Mouse (Mus musculus) liver, postnatal 0 days (tissue): Measurements from ENCODE around the gene Kap. TPM values are rescaled to one million over a fixed set of nuclear protein-coding genes. Genes with fewer than 3 reads are reported as not detected.

Source experiments
- ATAC-seq: fragments of 200-750 bp; cut with Nextera tagmentation; 2 replicates; pipeline ENCODE4 v1.8.0; 2017; ENCODE audit warnings: mild to moderate bottlenecking, moderate library complexity
- DNase-seq: peaks from one replicate; pipeline ENCODE4 v3.0.0-alpha.2; 2016
- H3K27ac ChIP-seq: fragments of 300-500 bp; sonication (generic); 2 replicates; pipeline ENCODE4 v1.5.1; 2014; ENCODE audit warnings: antibody characterized with exemption, moderate library complexity, mild to moderate bottlenecking, low read depth
- H3K27me3 ChIP-seq: fragments of 300-500 bp; sonication (generic); 2 replicates; pipeline ENCODE4 v1.6.1; 2014; ENCODE audit warnings: low read length, control low read depth, mixed read lengths; ENCODE audit not compliant: insufficient read depth
- H3K36me3 ChIP-seq: fragments of 300-500 bp; sonication (generic); replicated peaks from 2 replicates; pipeline ENCODE4 v1.6.1; 2014; ENCODE audit warnings: mild to moderate bottlenecking, control low read depth, low read length, moderate library complexity, mixed read lengths; ENCODE audit not compliant: insufficient read depth
- H3K4me1 ChIP-seq: fragments of 300-500 bp; sonication (generic); 2 replicates; pipeline ENCODE4 v1.6.1; 2014; ENCODE audit warnings: antibody characterized with exemption, mild to moderate bottlenecking, control low read depth; ENCODE audit not compliant: insufficient read depth
- H3K4me2 ChIP-seq: fragments of 300-500 bp; sonication (generic); 2 replicates; pipeline ENCODE4 v1.6.1; 2014; ENCODE audit warnings: low read depth, mild to moderate bottlenecking, low read length, moderate library complexity, mixed read lengths
- H3K4me3 ChIP-seq: fragments of 300-500 bp; sonication (generic); 2 replicates; pipeline ENCODE4 v1.5.1; 2014; ENCODE audit warnings: low read depth, low read length
- H3K9ac ChIP-seq: fragments of 300-500 bp; sonication (generic); replicated peaks from 2 replicates; pipeline ENCODE4 v1.6.1; 2014; ENCODE audit warnings: mild to moderate bottlenecking, moderate library complexity
- H3K9me3 ChIP-seq: fragments of 300-500 bp; sonication (generic); 2 replicates; pipeline ENCODE4 v1.6.1; 2016; ENCODE audit warnings: mild to moderate bottlenecking, control low read depth, low read length, mixed read lengths
- CTCF ChIP-seq: sonication (generic); IDR thresholded peaks from 2 replicates; pipeline ENCODE4 v1.5.1; 2016; ENCODE audit warnings: antibody characterized with exemption, low read depth
- EP300 ChIP-seq: IDR thresholded peaks from 2 replicates; pipeline ENCODE4 v1.6.1; 2016; ENCODE audit warnings: antibody characterized with exemption, low read depth, mild to moderate bottlenecking
- WGBS: fragments of 180-500 bp; shearing (Covaris S2); extraction: QIAGEN DNeasy Blood & Tissue Kit; methylation state at CpG from one replicate; pipeline ENCODE4 v1.1.7; 2014; ENCODE audit not compliant: insufficient replicate concordance; 5-methylcytosine and 5-hydroxymethylcytosine counted together
- polyA plus RNA-seq: library from polyadenylated mRNA; unstranded; fragments of >200 nt; fragmentation: Nextera tagmentation; extraction: Ambion mirVana; gene quantifications from 2 replicates; pipeline ENCODE4 v1.2.1, GENCODE M21; 2015

The Kap gene
- not detected in 2 replicates for polyA plus RNA-seq

- Histone ChIP-seq H3K36me3 (no peaks in the 10 kb centered on the region), H3K9ac (no peak within 1 kb of the TSS), H3K27me3 (no peaks in the 10 kb centered on the region), H3K4me3 (no peak within 1 kb of the TSS), H3K4me1 (no peaks in the 10 kb centered on the region), H3K4me2 (no peak within 1 kb of the TSS), H3K27ac (no peak within 1 kb of the TSS), H3K9me3 (no peaks in the 10 kb centered on the region)
- no peak for DNase-seq
- 64% methylated on average over 1 of the region's 1 CpGs for WGBS
- TF ChIP-seq CTCF = no peak
- no peak for TF ChIP-seq EP300
- ATAC-seq = no peak
Measured at GRCm38 (mm10) chr6:133853526-133853925, at the start of gene Kap. Gene Kap, minus strand, starts transcription at chr6:133853762.

GRCm38 (mm10) chr6:133885871-133886415, 32.4 kb upstream of the Kap start:
- H3K4me2 ChIP-seq = no peak overlapping the region
- no peak for TF ChIP-seq EP300
- TF ChIP-seq CTCF = no peak
- no peak overlapping the region for H3K4me3 ChIP-seq
- H3K27ac ChIP-seq = no peak overlapping the region
- no peak for DNase-seq
- H3K9me3 ChIP-seq = no peaks in the 10 kb centered on the region
- H3K36me3 ChIP-seq = no peaks in the 10 kb centered on the region
- no peaks in the 10 kb centered on the region for H3K27me3 ChIP-seq
- ATAC-seq = no peak
- 76% methylated on average over 5 of the region's 5 CpGs for WGBS
- H3K9ac ChIP-seq = no peak overlapping the region
- H3K4me1 ChIP-seq = no peaks in the 10 kb centered on the region

- TF ChIP-seq CTCF = no peak
- no peak for TF ChIP-seq EP300
- ATAC-seq (no peak), DNase-seq (no peak)
- no peak overlapping the region for H3K4me2 ChIP-seq
- H3K9me3 ChIP-seq = no peaks in the 10 kb centered on the region
- 74% methylated on average over 5 of the region's 5 CpGs for WGBS
- H3K4me1 ChIP-seq = no peaks in the 10 kb centered on the region
- H3K9ac ChIP-seq = no peak overlapping the region
- H3K27ac ChIP-seq = no peak overlapping the region
- no peaks in the 10 kb centered on the region for H3K27me3 ChIP-seq
- no peaks in the 10 kb centered on the region for H3K36me3 ChIP-seq
- H3K4me3 ChIP-seq = no peak overlapping the region
Measured at GRCm38 (mm10) chr6:133883446-133883985, 30.0 kb upstream of the Kap start.

- no peaks in the 10 kb centered on the region for H3K27me3 ChIP-seq
- no peaks in the 10 kb centered on the region for H3K9me3 ChIP-seq
- H3K4me2 ChIP-seq = no peak overlapping the region
- no peaks in the 10 kb centered on the region for H3K36me3 ChIP-seq
- peak; percentile 23 for DNase-seq
- 22% methylated on average over 12 of the region's 12 CpGs for WGBS
- TF ChIP-seq CTCF = peak; percentile 67
- no peak for TF ChIP-seq EP300
- H3K4me3 ChIP-seq = no peak overlapping the region
- H3K27ac ChIP-seq = no peak overlapping the region
- no peaks in the 10 kb centered on the region for H3K4me1 ChIP-seq
- no peak overlapping the region for H3K9ac ChIP-seq
- no peak for ATAC-seq
Measured at GRCm38 (mm10) chr6:133875906-133876462, 22.4 kb upstream of the Kap start.

GRCm38 (mm10) chr6:133872667-133873066, 19.1 kb upstream of the Kap start:
- Histone ChIP-seq H3K27ac (no peak overlapping the region), H3K27me3 (no peaks in the 10 kb centered on the region), H3K9me3 (no peaks in the 10 kb centered on the region), H3K4me1 (no peaks in the 10 kb centered on the region), H3K4me2 (no peak overlapping the region), H3K36me3 (no peaks in the 10 kb centered on the region), H3K9ac (no peak overlapping the region), H3K4me3 (no peak overlapping the region)
- 63% methylated on average over 2 of the region's 2 CpGs for WGBS
- no peak for DNase-seq
- no peak for ATAC-seq
- no peak for TF ChIP-seq CTCF
- TF ChIP-seq EP300 = no peak

- H3K4me1 ChIP-seq = no peaks in the 10 kb centered on the region
- H3K9ac ChIP-seq = no peak overlapping the region
- no peak for ATAC-seq
- H3K27me3 ChIP-seq = no peaks in the 10 kb centered on the region
- DNase-seq = no peak
- H3K4me3 ChIP-seq = no peak overlapping the region
- no peak for TF ChIP-seq CTCF
- no peak for TF ChIP-seq EP300
- no peaks in the 10 kb centered on the region for H3K9me3 ChIP-seq
- WGBS = 52% methylated on average over 1 of the region's 1 CpGs
- H3K27ac ChIP-seq = no peak overlapping the region
- no peaks in the 10 kb centered on the region for H3K36me3 ChIP-seq
- H3K4me2 ChIP-seq = no peak overlapping the region
Measured at GRCm38 (mm10) chr6:133871131-133871530, 17.6 kb upstream of the Kap start.
